Mouse (Mus musculus) megakaryocyte progenitor cell, adult 5-6 weeks (primary cell): ENCODE data around the gene Tmem184a. TPM values are rescaled to one million over a fixed set of nuclear protein-coding genes. Genes with fewer than 3 reads are reported as not detected.

Experiments used
- ATAC-seq: replicated peaks from 2 replicates; pipeline ENCODE4 v1.8.0; 2016; ENCODE audit warnings: mild to moderate bottlenecking, moderate TSS enrichment, inconsistent platforms; ENCODE audit not compliant: poor library complexity
- total RNA-seq, 2 experiments: library from RNA; stranded (forward) in 1 of 2; stranded (reverse) in 1 of 2; fragments of 157-497, 149-512 nt in 1 of 2; fragments of 200-1000 nt in 1 of 2; gene quantifications; 2 replicates each; pipeline versions ENCODE4 v1.2.3 to v1.2.4; 2015 to 2017

Gene Tmem184a
- total RNA-seq, 2 experiments from 2014 or later = not detected

DNA sequence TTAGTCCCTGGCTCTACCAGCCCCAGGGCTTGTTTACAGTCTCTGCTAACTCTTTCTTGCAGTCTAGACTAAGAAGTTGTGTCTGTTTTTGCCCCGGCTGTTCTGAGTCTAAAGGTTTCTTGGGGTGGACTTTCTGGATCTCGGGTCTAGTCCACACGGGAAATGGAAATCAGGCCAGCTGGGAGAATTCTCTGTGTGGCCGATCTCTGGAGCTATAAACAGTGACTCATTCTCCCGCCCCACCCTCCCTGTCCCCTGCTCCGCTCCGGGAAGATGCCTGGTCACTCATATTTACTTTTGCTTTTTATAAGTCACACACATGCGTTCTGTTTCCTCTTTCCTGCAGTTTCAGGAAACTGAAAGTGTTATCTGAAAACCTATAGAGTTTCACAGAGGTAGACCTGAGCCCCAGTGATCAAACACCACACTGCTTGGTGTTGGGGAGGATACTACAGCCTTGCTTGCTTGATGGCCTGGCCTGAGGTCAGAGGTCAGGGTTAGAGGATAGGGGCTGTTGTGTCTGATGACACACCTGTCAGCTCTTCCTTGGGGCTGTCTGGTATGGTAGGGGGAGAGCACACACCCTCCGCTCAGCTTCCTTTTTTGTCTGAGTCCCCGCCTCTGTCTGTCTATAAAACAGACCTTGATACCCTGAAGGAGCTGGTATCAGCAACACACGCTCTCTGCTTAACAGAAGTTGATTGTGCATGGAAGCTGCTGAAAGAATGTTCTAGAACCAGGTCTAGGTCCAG, 26.2 kb downstream of the Tmem184a start:
- ATAC-seq = no peak

- no peak for ATAC-seq
These were observed 26.8 kb downstream of the Tmem184a start for GRCm38 (mm10) chr5:139792966-139793337.

DNA sequence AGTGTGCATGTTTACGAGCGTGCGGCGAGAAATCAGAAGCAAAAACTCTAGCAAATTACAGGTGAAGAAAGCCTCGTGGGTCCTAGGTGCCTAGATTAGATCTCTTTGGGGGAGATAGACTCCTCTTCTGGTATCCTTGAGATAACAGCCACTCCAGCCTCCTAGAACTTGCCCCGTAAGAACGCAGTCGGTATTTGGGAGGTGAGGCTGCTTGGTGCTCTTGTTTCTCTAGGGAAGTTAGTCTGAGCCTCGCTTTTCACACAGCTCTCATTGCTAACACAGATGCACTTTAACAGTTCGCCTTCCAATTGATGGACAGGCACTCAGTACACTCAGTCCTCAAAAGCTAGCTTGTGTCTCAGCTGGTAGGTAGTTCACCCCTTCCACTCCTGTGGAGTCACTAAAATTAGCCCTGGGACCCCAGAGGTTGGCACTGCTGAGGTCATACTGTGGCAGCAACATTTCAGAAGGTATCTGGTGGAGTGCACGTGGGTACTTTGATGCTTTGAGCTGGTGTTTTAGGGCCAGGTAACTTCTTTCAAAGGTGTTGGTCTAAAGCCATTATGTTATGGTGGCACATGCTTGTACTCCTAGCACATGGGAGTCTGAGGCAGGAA, 27.4 kb downstream of the Tmem184a start:
- ATAC-seq = no peak

DNA sequence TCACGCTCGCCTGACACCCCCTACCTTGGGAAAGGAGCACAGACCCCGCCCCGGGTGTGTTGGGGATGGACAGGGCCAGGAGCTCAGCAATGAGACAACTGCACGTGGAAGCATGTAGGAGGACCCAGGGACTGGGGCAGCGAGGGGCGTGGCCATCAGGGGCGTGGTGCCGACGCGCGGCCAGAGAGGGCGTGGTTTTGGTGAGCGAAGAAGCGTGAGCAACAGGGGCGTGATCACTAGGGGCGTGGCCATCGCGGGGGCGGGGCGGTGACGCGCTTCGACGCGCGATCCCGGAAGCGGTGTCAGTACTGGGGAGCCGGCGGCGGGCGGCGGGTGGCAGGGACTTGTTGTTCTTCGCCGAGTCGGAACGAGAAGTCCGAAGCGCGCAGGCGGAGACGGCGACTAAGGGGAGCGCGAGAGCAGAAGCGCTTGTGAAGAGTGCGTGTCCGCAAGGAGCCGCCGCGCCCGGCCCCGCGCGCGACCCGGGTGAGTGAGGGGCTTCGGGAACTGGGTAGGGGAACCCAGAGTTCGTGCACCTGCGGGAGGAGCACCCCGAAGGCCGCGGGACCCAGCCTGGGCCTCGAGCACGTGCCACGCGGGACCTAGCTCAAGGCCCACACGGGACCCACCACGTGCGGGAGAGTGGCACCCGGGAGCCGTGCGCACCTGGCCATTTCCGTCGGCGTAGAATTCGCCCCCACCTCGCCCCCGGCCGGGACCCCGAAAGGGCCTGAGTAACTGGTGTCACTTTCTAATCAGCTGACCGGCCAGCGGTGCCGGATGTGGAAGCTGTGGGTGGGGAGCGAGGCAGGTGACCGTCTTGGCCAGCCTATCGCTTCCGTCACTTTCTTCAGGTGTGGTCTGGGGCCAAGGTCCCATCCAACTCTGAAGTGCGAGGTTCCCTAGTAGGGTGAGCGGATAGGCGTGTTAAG, 28.2 kb downstream of the Tmem184a start, which contains the start of gene Mafk:
Mafk (plus strand) TSS at position 287 of the 932 bp plus-strand sequence.
- ATAC-seq = peak; percentile 77

DNA sequence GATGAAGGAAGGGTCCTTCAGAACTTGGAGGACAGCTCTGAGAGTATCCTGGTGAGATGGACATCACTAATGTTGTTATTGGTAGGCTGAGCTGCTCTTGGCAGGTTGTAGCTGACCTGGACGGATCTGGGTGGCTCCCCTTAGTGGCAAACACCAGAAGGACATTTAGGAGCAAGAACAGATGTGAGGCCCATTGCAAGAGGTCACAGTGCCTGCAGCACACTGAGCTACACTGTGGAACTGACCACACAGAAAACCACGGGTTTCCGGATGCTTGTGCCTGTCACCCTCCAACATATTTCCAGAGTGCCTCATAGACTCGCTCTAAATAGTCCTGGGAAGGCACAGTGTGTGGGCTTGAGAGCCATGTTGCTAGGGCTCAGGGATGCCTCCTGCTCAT, 30.3 kb downstream of the Tmem184a start:
- peak; percentile 42 for ATAC-seq

DNA sequence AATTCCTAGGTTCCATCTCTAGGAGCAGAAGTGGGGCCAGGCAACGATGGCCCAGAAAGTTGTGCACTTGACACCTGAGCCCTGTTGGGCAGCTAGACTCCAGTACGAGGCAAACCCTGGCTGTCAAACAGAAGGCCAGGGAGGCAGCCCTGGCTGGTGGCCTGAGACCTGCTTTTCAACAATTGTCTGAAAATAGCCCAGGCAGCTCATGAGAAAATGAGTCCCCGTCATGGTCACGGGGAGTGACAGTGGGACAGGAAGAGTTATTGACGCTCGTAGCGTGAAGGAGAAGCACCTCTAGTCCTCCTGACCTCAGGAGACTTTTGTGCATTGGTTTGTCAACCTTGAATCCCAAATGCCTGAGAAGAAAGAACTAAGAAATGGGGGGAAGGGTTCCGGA, 38.3 kb downstream of the Tmem184a start:
- ATAC-seq = no peak

- peak; percentile 78 for ATAC-seq
These were observed 42.8 kb downstream of the Tmem184a start for GRCm38 (mm10) chr5:139776966-139777365.

- peak; percentile 92 for ATAC-seq
These were observed 44.3 kb downstream of the Tmem184a start, which contains the start of gene Ints1 for GRCm38 (mm10) chr5:139775216-139775926. Ints1 (minus strand) TSS chr5:139775674.

- ATAC-seq = no peak
These were observed 51.5 kb downstream of the Tmem184a start for GRCm38 (mm10) chr5:139768216-139768615.

DNA sequence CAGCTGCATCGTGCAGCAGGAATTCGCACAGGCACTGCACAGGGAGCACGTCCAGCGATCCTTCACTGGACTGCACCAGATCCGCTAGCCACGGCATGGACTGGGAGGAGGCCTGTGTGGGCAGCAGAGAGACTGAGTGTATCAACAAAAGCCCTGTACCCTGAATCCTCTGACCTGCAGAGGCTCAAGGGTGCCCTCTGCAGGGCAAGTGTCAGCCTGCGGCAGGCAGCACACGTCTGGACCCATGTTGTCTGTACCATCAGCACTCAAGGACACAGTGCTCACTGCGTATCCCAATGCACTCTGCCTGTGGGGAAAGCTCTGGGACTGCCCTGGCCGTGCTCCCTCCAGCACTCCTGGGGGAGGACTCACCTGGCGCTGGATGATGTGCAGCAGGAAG, 55.4 kb downstream of the Tmem184a start:
- ATAC-seq = peak; percentile 87

DNA sequence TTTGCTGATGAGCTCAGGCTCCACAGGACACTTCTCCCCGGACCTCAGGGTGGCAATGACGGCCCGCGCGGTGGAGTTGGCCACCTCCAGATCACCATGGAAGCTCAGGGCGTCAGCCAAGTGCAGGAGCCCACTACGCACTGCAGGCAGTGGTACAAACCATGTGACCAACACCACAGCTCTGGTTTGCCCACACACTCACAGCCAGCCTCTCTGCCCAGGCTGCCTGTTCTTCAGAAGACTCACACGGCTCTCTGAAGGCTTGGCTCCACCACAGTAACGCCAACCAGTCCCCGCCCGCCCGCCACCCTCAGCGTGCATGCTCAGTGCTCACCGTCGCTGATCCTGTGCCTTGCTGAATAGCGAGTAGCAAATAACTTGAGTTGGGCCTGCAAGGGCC, 61.6 kb downstream of the Tmem184a start:
- ATAC-seq = no peak

GRCm38 (mm10) chr5:139756586-139756985, 63.1 kb downstream of the Tmem184a start:
- ATAC-seq = no peak

- no peak for ATAC-seq
These were observed 63.6 kb downstream of the Tmem184a start for GRCm38 (mm10) chr5:139756135-139756534.

DNA sequence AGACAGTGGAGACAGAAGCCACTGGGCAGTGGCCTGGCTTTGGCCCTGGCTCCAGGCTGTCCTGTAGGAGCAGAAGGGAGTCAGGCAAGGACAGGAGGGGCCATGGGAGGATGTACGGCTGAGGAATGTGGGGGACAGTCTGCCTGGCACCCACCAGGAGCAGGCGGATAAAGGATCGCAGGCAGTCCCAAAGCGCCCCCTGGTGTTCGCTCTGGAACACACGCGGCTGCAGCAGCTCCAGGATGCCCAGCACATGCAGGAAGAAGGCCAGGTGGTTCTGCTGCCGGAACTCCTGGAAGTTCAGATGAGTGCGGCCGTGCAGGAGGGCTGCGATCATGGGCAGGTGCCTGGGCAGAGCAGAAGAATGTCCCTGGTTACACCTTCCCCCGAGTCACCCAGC, 65.0 kb downstream of the Tmem184a start:
- peak; percentile 55 for ATAC-seq

Other genes with a start within 250 kb of the Tmem184a start
- gene Micall2, start 83.6 kb downstream of the Tmem184a start, total RNA-seq (2015) = 7.0 and 8.0 TPM in 2 replicates
- gene Micall2, start 83.6 kb downstream of the Tmem184a start, total RNA-seq (2017) = 2.5 and 3.9 TPM in 2 replicates
- 63.8 and 65.1 TPM in 2 replicates for gene Ints1, start 44.2 kb downstream of the Tmem184a start, total RNA-seq (2015)
- 41.0 and 47.0 TPM in 2 replicates for gene Ints1, start 44.2 kb downstream of the Tmem184a start, total RNA-seq (2017)
- 11.0 and 13.4 TPM in 2 replicates for gene Mafk, start 28.4 kb downstream of the Tmem184a start, total RNA-seq (2015)
- gene Mafk, start 28.4 kb downstream of the Tmem184a start, total RNA-seq (2017) = 22.7 and 27.0 TPM in 2 replicates
- not detected in 2 replicates for gene Gm26938, start 6.5 kb upstream of the Tmem184a start, total RNA-seq (2015)
- gene Gm26938, start 6.5 kb upstream of the Tmem184a start, total RNA-seq (2017) = not detected in 2 replicates
- 27.3 and 30.9 TPM in 2 replicates for gene Psmg3, start 7.0 kb upstream of the Tmem184a start, total RNA-seq (2015)
- 24.6 and 32.5 TPM in 2 replicates for gene Psmg3, start 7.0 kb upstream of the Tmem184a start, total RNA-seq (2017)
- 0.02 TPM in 1 of 2 replicates, not detected in the other for gene Elfn1, start 88.0 kb upstream of the Tmem184a start, total RNA-seq (2015)
- gene Elfn1, start 88.0 kb upstream of the Tmem184a start, total RNA-seq (2017) = not detected in 2 replicates